Mouse (Mus musculus): ENCODE results near the gene Dctn3. TPM values are rescaled to one million over a fixed set of nuclear protein-coding genes. Genes with fewer than 3 reads are reported as not detected.

Dctn3 gene
- polyA plus RNA-seq, 1 experiment from 2014 or later = 113 TPM

- Histone ChIP-seq H3K4me3 (no peak overlapping the region), H3K36me3 (peaks cover 18% of the 10 kb centered on the region; the same call in 1 of the 2 replicates), H3K9me3 (no peaks in the 10 kb centered on the region), H3K27ac (no peak overlapping the region), H3K4me1 (peaks cover 40% of the 10 kb centered on the region), H3K27me3 (no peaks in the 10 kb centered on the region), H3K9ac (no peak overlapping the region), H3K4me2 (no peak overlapping the region)
- no peak for ATAC-seq (ENCODE audit: insufficient number of reproducible peaks, low FRiP score, low TSS enrichment, low read depth)
- 92% methylated on average over 13 of the region's 13 CpGs for WGBS
These were observed 34.4 kb upstream of the Dctn3 start for GRCm38 (mm10) chr4:41757321-41757720.

DNA sequence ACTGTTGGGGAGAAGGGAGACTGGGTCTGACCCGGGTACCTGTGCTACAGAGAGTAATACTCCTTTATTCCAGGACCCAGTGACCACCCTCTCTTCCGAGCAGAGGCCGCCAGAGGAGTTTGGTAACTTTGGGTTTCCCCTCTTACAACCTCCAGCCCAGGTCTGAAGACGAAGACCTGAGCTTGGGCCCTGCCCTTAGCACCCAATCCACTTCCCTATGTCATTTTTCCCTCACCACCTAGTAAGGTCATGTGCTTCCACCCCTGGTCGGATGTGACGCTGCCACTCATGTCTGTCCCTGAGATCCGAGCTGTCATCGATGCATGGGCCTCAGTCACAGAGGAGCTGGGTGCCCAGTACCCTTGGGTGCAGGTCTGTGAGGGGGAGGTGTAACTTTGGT lies 33.5 kb upstream of the Dctn3 start:
- no peaks in the 10 kb centered on the region for H3K9me3 ChIP-seq
- peaks cover 32% of the 10 kb centered on the region for H3K4me1 ChIP-seq
- WGBS = 75% methylated on average over 8 of the region's 8 CpGs
- H3K9ac ChIP-seq = peak overlapping the region; percentile 18; the same call in 1 of the 2 replicates
- peaks cover 18% of the 10 kb centered on the region; the same call in 1 of the 2 replicates for H3K36me3 ChIP-seq
- peak overlapping the region; percentile 29; the same call in 1 of the 2 replicates for H3K27ac ChIP-seq
- H3K4me3 ChIP-seq = peak overlapping the region; percentile 78
- peak overlapping the region; percentile 87 for H3K4me2 ChIP-seq
- ATAC-seq (ENCODE audit: insufficient number of reproducible peaks, low FRiP score, low TSS enrichment, low read depth) = no peak
- H3K27me3 ChIP-seq = no peaks in the 10 kb centered on the region

- Histone ChIP-seq H3K4me1 (peaks cover 23% of the 10 kb centered on the region), H3K4me3 (peak within 1 kb of the TSS; percentile 78), H3K9ac (peak within 1 kb of the TSS; percentile 68), H3K9me3 (no peaks in the 10 kb centered on the region), H3K27me3 (no peaks in the 10 kb centered on the region), H3K36me3 (peaks cover 18% of the 10 kb centered on the region; the same call in 1 of the 2 replicates), H3K27ac (peak within 1 kb of the TSS; percentile 91), H3K4me2 (peak within 1 kb of the TSS; percentile 87)
- WGBS = under 1% methylated on average over 57 of the region's 57 CpGs
- ATAC-seq (ENCODE audit: insufficient number of reproducible peaks, low FRiP score, low TSS enrichment, low read depth) = peak; percentile 49
These were observed 32.7 kb upstream of the Dctn3 start, which contains the start of gene Sigmar1 for GRCm38 (mm10) chr4:41755338-41756305. Gene Sigmar1 (minus strand): TSS chr4:41756157.

DNA sequence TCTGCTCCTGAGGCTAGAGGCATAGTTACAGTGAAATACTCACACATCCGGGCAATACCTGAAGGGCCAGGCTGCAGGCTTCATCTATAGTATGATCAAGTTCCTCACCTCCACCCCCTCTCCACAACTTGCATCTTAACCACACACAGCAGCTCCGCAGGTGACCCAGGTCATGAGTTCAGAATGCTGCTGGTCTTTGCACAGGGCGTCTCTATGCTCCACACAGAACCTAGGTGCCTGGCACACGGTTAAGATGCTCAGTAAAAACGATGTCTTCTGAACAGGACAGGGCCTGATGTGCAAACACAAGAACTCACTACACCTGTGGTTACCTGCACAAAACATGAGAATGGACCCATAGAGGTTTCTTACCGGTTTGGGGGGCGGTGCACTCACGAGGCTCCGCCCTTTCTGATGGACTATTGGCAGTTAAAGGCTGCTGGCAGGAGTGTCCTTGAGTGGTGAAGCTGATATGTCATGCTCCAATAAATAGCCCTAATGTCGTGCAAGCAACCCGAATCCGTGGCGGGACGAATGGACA lies 31.9 kb upstream of the Dctn3 start, which contains the start of gene Galt:
Galt (plus strand) TSS at position 432 of the 541 bp plus-strand sequence.
- peak; percentile 26; the same call in 1 of the 2 replicates for ATAC-seq (ENCODE audit: insufficient number of reproducible peaks, low FRiP score, low TSS enrichment, low read depth)
- Histone ChIP-seq H3K9ac (peak within 1 kb of the TSS; percentile 68), H3K27me3 (no peaks in the 10 kb centered on the region), H3K9me3 (no peaks in the 10 kb centered on the region), H3K27ac (peak within 1 kb of the TSS; percentile 91), H3K36me3 (peaks cover 18% of the 10 kb centered on the region; the same call in 1 of the 2 replicates), H3K4me3 (peak within 1 kb of the TSS; percentile 78), H3K4me2 (peak within 1 kb of the TSS; percentile 87), H3K4me1 (peaks cover 20% of the 10 kb centered on the region)
- WGBS = 13% methylated on average over 14 of the region's 14 CpGs

DNA sequence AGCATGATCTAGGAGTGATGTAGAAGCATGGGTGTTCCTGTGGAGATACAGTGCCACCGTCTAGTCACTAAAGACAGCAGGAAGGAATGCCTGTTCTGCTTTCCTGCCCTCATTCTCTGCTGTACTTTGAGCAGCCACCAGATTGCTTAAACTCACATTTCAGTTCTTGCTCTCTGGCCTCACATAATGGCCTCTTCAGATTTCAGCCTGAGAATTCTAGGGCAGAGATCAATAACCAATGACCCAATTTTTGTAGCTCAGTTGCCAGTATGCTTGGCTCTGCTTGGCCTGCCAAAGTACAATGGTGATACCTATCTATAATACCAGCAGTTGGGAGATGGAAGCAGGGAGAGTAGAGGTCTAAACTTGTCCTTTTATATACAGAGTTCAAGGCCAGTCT lies 22.1 kb upstream of the Dctn3 start:
- ATAC-seq (ENCODE audit: insufficient number of reproducible peaks, low FRiP score, low TSS enrichment, low read depth) = no peak

DNA sequence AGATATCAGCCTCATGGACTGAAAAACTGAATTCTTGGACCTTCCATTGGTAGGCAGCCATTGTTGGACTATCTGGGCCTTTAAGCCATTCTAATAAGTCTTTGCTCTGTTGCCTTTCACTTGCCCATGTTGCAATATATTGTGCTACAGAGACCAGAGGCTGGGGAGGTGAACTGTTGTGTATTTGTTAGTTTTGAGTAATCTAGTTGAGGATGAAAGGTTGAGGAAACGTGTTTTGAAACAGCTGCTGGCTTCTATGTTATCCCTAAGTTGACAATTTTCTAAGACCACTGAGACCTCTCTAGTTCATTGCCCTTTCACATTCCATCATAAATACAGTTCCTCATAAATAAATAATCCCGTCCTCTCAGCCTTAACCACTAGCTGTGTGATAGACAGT lies 21.2 kb upstream of the Dctn3 start:
- Histone ChIP-seq H3K4me2 (no peak overlapping the region), H3K27me3 (no peaks in the 10 kb centered on the region), H3K4me1 (peaks cover 15% of the 10 kb centered on the region), H3K4me3 (no peak overlapping the region), H3K27ac (no peak overlapping the region), H3K36me3 (peaks cover 6% of the 10 kb centered on the region), H3K9me3 (no peaks in the 10 kb centered on the region), H3K9ac (no peak overlapping the region)
- 71% methylated on average over 2 of the region's 2 CpGs for whole genome bisulfite sequencing
- ATAC-seq (ENCODE audit: insufficient number of reproducible peaks, low FRiP score, low TSS enrichment, low read depth) = no peak

More for the DNA sequence above, 22.1 kb upstream of the Dctn3 start:
- H3K9ac ChIP-seq = no peak overlapping the region
- 72% methylated on average over 1 of the region's 1 CpGs for whole genome bisulfite sequencing
- H3K4me2 ChIP-seq = no peak overlapping the region
- H3K27me3 ChIP-seq = no peaks in the 10 kb centered on the region
- peaks cover 8% of the 10 kb centered on the region for H3K4me1 ChIP-seq
- no peak overlapping the region for H3K4me3 ChIP-seq
- H3K27ac ChIP-seq = no peak overlapping the region
- H3K36me3 ChIP-seq = 0 out of 2 replicates have a peak, but pooled peaks cover 5% of the 10 kb centered on the region
- H3K9me3 ChIP-seq = no peaks in the 10 kb centered on the region

DNA sequence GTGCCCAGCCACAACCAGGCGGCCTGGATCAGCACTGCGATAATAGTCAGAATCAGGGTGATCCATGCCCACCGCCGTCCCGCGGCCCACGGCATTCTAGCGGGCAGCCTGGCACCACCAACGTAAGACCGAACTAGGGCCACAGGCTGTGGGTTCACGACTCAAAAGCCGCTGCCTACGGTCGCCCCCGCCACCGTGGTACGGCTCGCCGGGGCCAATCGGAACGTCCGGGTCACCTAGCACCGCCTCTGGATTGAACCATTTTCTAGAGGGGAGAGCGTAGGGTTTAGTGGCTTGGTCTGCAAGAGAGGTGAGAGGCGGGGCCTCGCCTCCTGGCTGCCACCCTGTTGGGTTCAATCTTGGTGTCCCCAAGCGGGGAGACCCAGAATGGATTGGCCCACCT lies 18.2 kb upstream of the Dctn3 start:
- under 1% methylated on average over 27 of the region's 27 CpGs for WGBS
- H3K27ac ChIP-seq = peak overlapping the region; percentile 89
- no peaks in the 10 kb centered on the region for H3K27me3 ChIP-seq
- peak overlapping the region; percentile 75 for H3K4me3 ChIP-seq
- peaks cover 15% of the 10 kb centered on the region for H3K4me1 ChIP-seq
- peaks cover 10% of the 10 kb centered on the region for H3K36me3 ChIP-seq
- H3K4me2 ChIP-seq = peak overlapping the region; percentile 92
- ATAC-seq (ENCODE audit: insufficient number of reproducible peaks, low FRiP score, low TSS enrichment, low read depth) = peak; percentile 93
- H3K9me3 ChIP-seq = no peaks in the 10 kb centered on the region
- H3K9ac ChIP-seq = peak overlapping the region; percentile 60

DNA sequence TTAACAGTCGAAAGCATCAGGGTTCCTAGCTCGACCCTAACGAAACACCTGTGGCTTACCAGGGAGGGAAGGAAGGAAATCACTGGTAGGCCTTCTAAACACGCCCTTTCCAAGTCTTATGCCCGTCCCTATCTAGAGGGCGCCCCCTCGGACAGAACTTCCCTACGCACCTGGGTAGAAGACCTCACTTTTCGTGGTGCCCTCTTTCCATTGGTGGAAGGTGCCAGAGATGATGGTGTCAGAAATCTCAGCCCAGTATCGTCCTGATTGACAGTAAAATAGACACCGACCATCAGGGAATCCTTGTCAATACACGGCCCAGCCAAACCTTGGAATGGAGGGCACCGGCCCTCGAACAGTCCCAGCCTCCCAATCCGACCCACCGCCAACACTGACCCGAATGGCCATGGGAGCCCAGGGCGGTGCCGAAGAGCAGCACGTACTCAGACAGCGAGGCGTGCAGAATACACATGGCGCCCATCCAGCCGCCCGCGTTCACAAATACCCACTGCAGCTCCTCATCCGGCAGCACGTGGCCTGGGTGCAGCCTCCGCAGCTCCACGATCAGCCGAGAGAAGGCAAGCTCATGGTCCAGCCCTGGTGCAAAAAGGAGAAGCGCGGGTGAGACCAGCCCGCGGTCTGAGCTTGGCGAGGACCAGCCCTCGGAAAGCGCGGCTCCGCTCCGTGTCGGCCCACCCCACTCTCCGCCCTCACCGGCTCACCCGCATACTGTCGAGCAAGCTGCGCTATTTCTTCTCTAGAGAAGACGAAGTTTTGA lies 17.6 kb upstream of the Dctn3 start:
- peaks cover 15% of the 10 kb centered on the region for H3K4me1 ChIP-seq
- H3K4me3 ChIP-seq = peak overlapping the region; percentile 75
- WGBS = under 1% methylated on average over 48 of the region's 48 CpGs
- peak overlapping the region; percentile 92 for H3K4me2 ChIP-seq
- peak overlapping the region; percentile 89 for H3K27ac ChIP-seq
- H3K36me3 ChIP-seq = peaks cover 10% of the 10 kb centered on the region
- H3K9ac ChIP-seq = peak overlapping the region; percentile 60
- peak; percentile 79 for ATAC-seq (ENCODE audit: insufficient number of reproducible peaks, low FRiP score, low TSS enrichment, low read depth)
- H3K9me3 ChIP-seq = no peaks in the 10 kb centered on the region
- H3K27me3 ChIP-seq = no peaks in the 10 kb centered on the region

DNA sequence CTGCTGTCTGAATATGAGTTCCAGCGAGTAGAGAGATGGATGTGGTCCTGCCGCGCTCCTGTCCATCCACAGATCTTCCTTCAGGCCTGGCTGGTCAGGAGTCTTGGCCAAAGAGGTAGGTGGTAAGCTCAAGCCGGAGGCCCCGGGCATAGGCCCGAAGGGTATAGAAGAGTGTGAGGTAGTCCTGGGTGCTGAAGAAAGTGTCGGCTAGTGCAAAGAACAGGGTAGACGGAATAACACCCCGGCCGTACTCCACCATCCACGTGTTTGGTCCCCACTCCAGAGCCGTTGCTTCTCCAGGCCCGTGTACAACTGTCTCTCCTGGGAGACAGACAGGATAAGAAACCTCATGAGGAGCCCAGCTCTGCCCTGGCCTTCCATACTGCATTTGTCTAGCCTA lies 16.3 kb upstream of the Dctn3 start:
- H3K27me3 ChIP-seq = no peaks in the 10 kb centered on the region
- H3K9ac ChIP-seq = no peak overlapping the region
- peaks cover 15% of the 10 kb centered on the region for H3K4me1 ChIP-seq
- H3K4me2 ChIP-seq = no peak overlapping the region
- H3K36me3 ChIP-seq = peaks cover 10% of the 10 kb centered on the region
- H3K27ac ChIP-seq = no peak overlapping the region
- H3K4me3 ChIP-seq = no peak overlapping the region
- no peak for ATAC-seq (ENCODE audit: insufficient number of reproducible peaks, low FRiP score, low TSS enrichment, low read depth)
- 92% methylated on average over 13 of the region's 13 CpGs for WGBS
- no peaks in the 10 kb centered on the region for H3K9me3 ChIP-seq

GRCm38 (mm10) chr4:41738256-41738603 lies 15.3 kb upstream of the Dctn3 start:
- Histone ChIP-seq H3K9ac (no peak overlapping the region), H3K4me3 (no peak overlapping the region), H3K27me3 (peaks cover 8% of the 10 kb centered on the region), H3K4me2 (no peak overlapping the region), H3K36me3 (peaks cover 10% of the 10 kb centered on the region), H3K9me3 (no peaks in the 10 kb centered on the region), H3K27ac (no peak overlapping the region), H3K4me1 (peaks cover 15% of the 10 kb centered on the region)
- WGBS = 48% methylated on average over 1 of the region's 1 CpGs
- no peak for ATAC-seq (ENCODE audit: insufficient number of reproducible peaks, low FRiP score, low TSS enrichment, low read depth)

- H3K4me2 ChIP-seq = no peak overlapping the region
- H3K9ac ChIP-seq = no peak overlapping the region
- no peaks in the 10 kb centered on the region for H3K9me3 ChIP-seq
- 21% methylated on average over 8 of the region's 8 CpGs for WGBS
- peaks cover 15% of the 10 kb centered on the region for H3K4me1 ChIP-seq
- peaks cover 13% of the 10 kb centered on the region for H3K27me3 ChIP-seq
- no peak for ATAC-seq (ENCODE audit: insufficient number of reproducible peaks, low FRiP score, low TSS enrichment, low read depth)
- H3K36me3 ChIP-seq = peaks cover 10% of the 10 kb centered on the region
- H3K4me3 ChIP-seq = no peak overlapping the region
- H3K27ac ChIP-seq = no peak overlapping the region
These were observed 14.8 kb upstream of the Dctn3 start for GRCm38 (mm10) chr4:41737602-41738255.

All from limb, embryonic 15.5 days (tissue).